Mouse (Mus musculus) intestine, postnatal 0 days (tissue): ENCODE data around the gene Map3k10. TPM values are rescaled to one million over a fixed set of nuclear protein-coding genes. Genes with fewer than 3 reads are reported as not detected.
A peak's percentile ranks its signal among the peaks of the same experiment; 100 is the strongest.

Experiments used
- ATAC-seq: fragments of 200-750 bp; cut with Nextera tagmentation; 2 replicates; pipeline ENCODE4 v1.8.0; 2017; ENCODE audit warnings: mild to moderate bottlenecking, moderate TSS enrichment, moderate library complexity
- H3K27ac ChIP-seq: fragments of 300-500 bp; sonication (generic); 2 replicates; pipeline ENCODE4 v1.5.1; 2014; ENCODE audit warnings: mild to moderate bottlenecking, low read depth, low read length, moderate library complexity
- H3K27me3 ChIP-seq: fragments of 300-500 bp; sonication (generic); replicated peaks from 2 replicates; pipeline ENCODE4 v1.6.1; 2014; ENCODE audit warnings: low read length, mixed read lengths; ENCODE audit not compliant: control insufficient read depth, insufficient read depth
- H3K36me3 ChIP-seq: fragments of 300-500 bp; sonication (generic); 2 replicates; pipeline ENCODE4 v1.6.1; 2014; ENCODE audit warnings: mild to moderate bottlenecking, moderate library complexity; ENCODE audit not compliant: control insufficient read depth, insufficient read depth
- H3K4me1 ChIP-seq: fragments of 300-500 bp; sonication (generic); replicated peaks from 2 replicates; pipeline ENCODE4 v1.6.1; 2014; ENCODE audit warnings: antibody characterized with exemption, low read length, mixed read lengths; ENCODE audit not compliant: control insufficient read depth, insufficient read depth
- H3K4me2 ChIP-seq: fragments of 300-500 bp; sonication (generic); replicated peaks from 2 replicates; pipeline ENCODE4 v1.6.1; 2014; ENCODE audit warnings: low read depth, mild to moderate bottlenecking, moderate library complexity
- H3K4me3 ChIP-seq: fragments of 300-500 bp; sonication (generic); 2 replicates; pipeline ENCODE4 v1.5.1; 2014; ENCODE audit warnings: low read depth, low read length
- H3K9ac ChIP-seq: fragments of 300-500 bp; sonication (generic); 2 replicates; pipeline ENCODE4 v1.6.1; 2014; ENCODE audit warnings: mild to moderate bottlenecking, low read depth, low read length
- H3K9me3 ChIP-seq: fragments of 300-500 bp; sonication (generic); 2 replicates; pipeline ENCODE4 v1.6.1; 2016; ENCODE audit warnings: mixed run types; ENCODE audit not compliant: control insufficient read depth
- CTCF ChIP-seq: sonication (generic); IDR thresholded peaks from 2 replicates; pipeline ENCODE4 v1.5.1; 2016; ENCODE audit warnings: low read depth, mild to moderate bottlenecking, control low read depth, antibody characterized with exemption, moderate library complexity
- WGBS: fragments of 180-500 bp; shearing (Covaris S2); extraction: QIAGEN DNeasy Blood & Tissue Kit; methylation state at CpG from one replicate; pipeline ENCODE4 v1.1.7; 2014; 5-methylcytosine and 5-hydroxymethylcytosine counted together
- polyA plus RNA-seq: library from polyadenylated mRNA; unstranded; fragments of >200 nt; fragmentation: Nextera tagmentation; extraction: Ambion mirVana; gene quantifications from 2 replicates; pipeline ENCODE4 v1.2.1, GENCODE M21; 2015

Gene Map3k10
- polyA plus RNA-seq, 1 experiment from 2014 or later = 3.6 TPM

DNA sequence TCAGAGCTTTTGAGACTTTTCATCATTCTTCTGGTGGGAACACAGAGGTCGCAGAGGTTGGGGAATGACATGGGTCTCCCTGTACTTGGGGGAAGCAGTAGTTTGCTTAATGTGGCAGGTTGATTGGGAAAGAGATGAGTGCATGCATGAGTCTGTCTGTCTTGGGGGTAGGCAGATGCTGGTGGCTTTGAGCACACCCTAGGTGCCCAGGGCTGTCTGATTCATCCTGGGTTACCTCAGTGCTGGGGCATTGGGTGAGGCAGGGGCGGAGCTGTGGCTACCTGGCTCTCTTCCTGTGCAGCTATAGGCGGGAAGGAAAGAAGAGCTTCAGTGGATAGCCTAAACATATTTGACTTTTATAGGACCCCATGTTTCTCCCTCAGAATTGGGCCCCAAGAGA, 66.3 kb downstream of the Map3k10 start:
- H3K4me3 ChIP-seq = no peak overlapping the region
- H3K36me3 ChIP-seq = peaks cover 28% of the 10 kb centered on the region
- peak overlapping the region; percentile 15; the same call in 1 of the 2 replicates for H3K27ac ChIP-seq
- WGBS = 85% methylated on average over 3 of the region's 3 CpGs
- no peak overlapping the region for H3K4me2 ChIP-seq
- TF ChIP-seq CTCF = no peak
- H3K9ac ChIP-seq = no peak overlapping the region
- H3K4me1 ChIP-seq = 0 out of 2 replicates have a peak, but pooled peaks cover 3% of the 10 kb centered on the region
- no peak for ATAC-seq
- H3K27me3 ChIP-seq = no peaks in the 10 kb centered on the region
- no peaks in the 10 kb centered on the region for H3K9me3 ChIP-seq

DNA sequence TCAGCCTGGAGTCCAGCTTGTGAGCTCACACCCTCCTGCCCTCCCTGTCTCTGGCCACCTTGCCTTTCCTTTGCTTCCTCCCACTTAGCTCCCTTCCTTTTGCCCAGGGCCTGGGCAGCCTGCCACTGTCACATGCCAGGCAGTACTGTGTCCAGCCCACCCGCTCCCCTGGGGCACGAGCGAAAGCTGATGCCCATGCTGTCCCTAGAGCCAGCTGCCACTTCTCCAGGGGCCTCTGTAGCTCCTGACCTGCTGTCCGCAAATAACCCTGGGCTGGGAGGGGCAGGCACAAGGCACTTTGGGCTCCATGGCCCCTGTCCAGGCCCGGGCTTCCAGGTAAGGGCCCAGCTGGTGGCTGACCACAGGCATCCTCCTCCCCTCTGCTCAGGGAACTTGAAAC, 66.8 kb downstream of the Map3k10 start:
- no peak overlapping the region for H3K9ac ChIP-seq

DNA sequence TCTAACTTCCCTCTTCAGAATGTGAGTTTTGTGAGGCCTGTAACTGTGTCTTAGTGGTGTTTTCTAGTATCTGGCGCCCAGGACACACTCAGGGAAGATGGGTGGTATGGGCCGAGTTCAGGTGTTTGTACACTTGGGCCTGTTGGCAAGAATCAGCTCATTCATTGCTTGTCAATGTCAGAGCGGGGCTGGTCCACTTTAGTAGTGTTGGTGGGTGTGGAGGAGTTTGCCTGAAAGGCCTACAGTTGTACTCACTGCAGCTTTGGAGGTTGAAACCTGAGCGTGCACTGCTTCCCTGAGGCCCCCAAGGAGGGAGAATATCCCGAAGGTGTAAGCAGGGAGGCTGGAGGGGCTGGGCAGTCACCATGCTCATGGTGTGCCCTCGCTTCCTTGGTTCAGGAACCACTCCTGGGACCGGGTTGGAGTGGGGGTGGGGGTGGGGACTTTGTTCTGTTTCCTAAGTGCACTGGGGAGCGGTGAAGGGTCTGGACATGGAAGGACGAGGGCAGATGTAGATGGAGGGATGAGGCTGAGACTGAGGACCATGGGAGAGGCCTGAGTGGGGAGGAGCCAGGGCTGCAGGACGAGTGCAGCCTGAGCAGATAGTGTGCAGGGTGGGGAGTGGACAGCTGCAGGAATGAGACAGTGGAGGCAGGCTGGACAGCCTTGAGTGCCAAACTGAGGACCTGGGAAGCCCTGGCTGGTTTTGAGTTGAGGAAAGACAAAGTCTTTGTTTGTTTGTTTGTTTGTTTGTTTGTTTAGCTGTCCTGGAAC, 67.7 kb downstream of the Map3k10 start:
- no peak for ATAC-seq
- Histone ChIP-seq H3K9ac (no peak overlapping the region), H3K36me3 (peaks cover 24% of the 10 kb centered on the region), H3K4me1 (peaks cover 7% of the 10 kb centered on the region; the same call in 1 of the 2 replicates), H3K27ac (no peak overlapping the region), H3K9me3 (no peaks in the 10 kb centered on the region), H3K27me3 (no peaks in the 10 kb centered on the region), H3K4me3 (no peak overlapping the region), H3K4me2 (no peak overlapping the region)
- TF ChIP-seq CTCF = no peak
- 57% methylated on average over 10 of the region's 10 CpGs for WGBS

More for the DNA sequence above, 66.8 kb downstream of the Map3k10 start:
- Histone ChIP-seq H3K27ac (no peak overlapping the region), H3K4me1 (peaks cover 7% of the 10 kb centered on the region; the same call in 1 of the 2 replicates), H3K27me3 (no peaks in the 10 kb centered on the region), H3K4me2 (no peak overlapping the region), H3K36me3 (peaks cover 24% of the 10 kb centered on the region), H3K4me3 (no peak overlapping the region), H3K9me3 (no peaks in the 10 kb centered on the region)
- TF ChIP-seq CTCF = no peak
- ATAC-seq = no peak
- WGBS = 72% methylated on average over 5 of the region's 5 CpGs

Other genes starting within 250 kb of the Map3k10 start
- gene Sptbn4, start 226.9 kb downstream of the Map3k10 start, polyA plus RNA-seq = 0.17 and 0.26 TPM in 2 replicates
- 60.4 and 67.3 TPM in 2 replicates for gene Blvrb, start 226.6 kb downstream of the Map3k10 start, polyA plus RNA-seq
- 22.8 and 24.0 TPM in 2 replicates for gene Sertad3, start 200.8 kb downstream of the Map3k10 start, polyA plus RNA-seq
- gene Sertad1, start 187.7 kb downstream of the Map3k10 start, polyA plus RNA-seq = 42.7 and 43.1 TPM in 2 replicates
- gene Prx, start 175.3 kb downstream of the Map3k10 start, polyA plus RNA-seq = 1.3 and 1.4 TPM in 2 replicates
- gene Hipk4, start 151.3 kb downstream of the Map3k10 start, polyA plus RNA-seq = 0.10 and 0.24 TPM in 2 replicates
- 45.8 and 48.7 TPM in 2 replicates for gene Pld3, start 121.4 kb downstream of the Map3k10 start, polyA plus RNA-seq
- gene 2310022A10Rik, start 121.4 kb downstream of the Map3k10 start, polyA plus RNA-seq = 9.0 and 10.2 TPM in 2 replicates
- gene Akt2, start 83.0 kb downstream of the Map3k10 start, polyA plus RNA-seq = 35.8 and 36.4 TPM in 2 replicates
- 1.3 and 1.6 TPM in 2 replicates for gene Ttc9b, start 20.7 kb downstream of the Map3k10 start, polyA plus RNA-seq
- 1.1 and 1.2 TPM in 2 replicates for gene Zfp607b, start 14.7 kb upstream of the Map3k10 start, polyA plus RNA-seq
- 6.7 and 8.5 TPM in 2 replicates for gene Zfp60, start 56.8 kb upstream of the Map3k10 start, polyA plus RNA-seq
- 1.5 and 1.6 TPM in 2 replicates for gene Zfp626, start 132.6 kb upstream of the Map3k10 start, polyA plus RNA-seq
- 2.2 and 2.5 TPM in 2 replicates for gene Zfp59, start 164.0 kb upstream of the Map3k10 start, polyA plus RNA-seq
- 1.2 and 1.3 TPM in 2 replicates for gene Zfp607a, start 182.9 kb upstream of the Map3k10 start, polyA plus RNA-seq